Mouse (Mus musculus): ENCODE measurements around the gene Nsd2.

Gene Nsd2

GRCm38 (mm10) chr5:33819876-33820732, at the start of gene Nsd2:
Gene Nsd2, plus strand, starts transcription at chr5:33820725.
- DNase-seq (ENCODE audit: extremely low read depth, low read depth, low spot score), result no peak

GRCm38 (mm10) chr5:33777195-33777594, 43.3 kb upstream of the Nsd2 start:
- no peak for DNase-seq (ENCODE audit: extremely low read depth, low read depth, low spot score)

GRCm38 (mm10) chr5:33781964-33782344, 38.6 kb upstream of the Nsd2 start:
- DNase-seq (ENCODE audit: extremely low read depth, low read depth, low spot score), result no peak

- DNase-seq (ENCODE audit: extremely low read depth, low read depth, low spot score), result peak; percentile 65
These were observed 38.1 kb upstream of the Nsd2 start, which contains the start of gene Letm1 for GRCm38 (mm10) chr5:33782345-33782998. Gene Letm1, minus strand, starts transcription at chr5:33782817.

GRCm38 (mm10) chr5:33782999-33783390, 37.5 kb upstream of the Nsd2 start:
- no peak for DNase-seq (ENCODE audit: extremely low read depth, low read depth, low spot score)

- no peak for DNase-seq (ENCODE audit: extremely low read depth, low read depth, low spot score)
These were observed 28.4 kb upstream of the Nsd2 start for GRCm38 (mm10) chr5:33791912-33792643.

- DNase-seq (ENCODE audit: extremely low read depth, low read depth, low spot score), result no peak
These were observed 17.2 kb upstream of the Nsd2 start for GRCm38 (mm10) chr5:33803337-33803736.

GRCm38 (mm10) chr5:33811519-33811918, 9.0 kb upstream of the Nsd2 start:
- DNase-seq (ENCODE audit: extremely low read depth, low read depth, low spot score), result no peak

GRCm38 (mm10) chr5:33816008-33816725, 4.4 kb upstream of the Nsd2 start:
- DNase-seq (ENCODE audit: extremely low read depth, low read depth, low spot score), result no peak

- no peak for DNase-seq (ENCODE audit: extremely low read depth, low read depth, low spot score)
These were observed 2.4 kb upstream of the Nsd2 start for GRCm38 (mm10) chr5:33818104-33818503.

- peak; percentile 57 for DNase-seq (ENCODE audit: extremely low read depth, low read depth, low spot score)
These were observed 1.2 kb upstream of the Nsd2 start for GRCm38 (mm10) chr5:33819141-33819875.

- no peak for DNase-seq (ENCODE audit: extremely low read depth, low read depth, low spot score)
These were observed 452 bp downstream of the Nsd2 start for GRCm38 (mm10) chr5:33820733-33821621.

GRCm38 (mm10) chr5:33821901-33822427, 1.4 kb downstream of the Nsd2 start:
- DNase-seq (ENCODE audit: extremely low read depth, low read depth, low spot score), result no peak

- no peak for DNase-seq (ENCODE audit: extremely low read depth, low read depth, low spot score)
These were observed 1.9 kb downstream of the Nsd2 start for GRCm38 (mm10) chr5:33822456-33822855.

GRCm38 (mm10) chr5:33826001-33826400, 5.5 kb downstream of the Nsd2 start:
- DNase-seq (ENCODE audit: extremely low read depth, low read depth, low spot score), result no peak

- DNase-seq (ENCODE audit: extremely low read depth, low read depth, low spot score), result no peak
These were observed 7.6 kb downstream of the Nsd2 start for GRCm38 (mm10) chr5:33828107-33828506.

- DNase-seq (ENCODE audit: extremely low read depth, low read depth, low spot score), result no peak
These were observed 9.4 kb downstream of the Nsd2 start for GRCm38 (mm10) chr5:33829958-33830357.

GRCm38 (mm10) chr5:33830832-33831231, 10.3 kb downstream of the Nsd2 start:
- no peak for DNase-seq (ENCODE audit: extremely low read depth, low read depth, low spot score)

GRCm38 (mm10) chr5:33841331-33841730, 20.8 kb downstream of the Nsd2 start:
- DNase-seq (ENCODE audit: extremely low read depth, low read depth, low spot score), result no peak

Measured in fat pad, adult 2 months (tissue).